Mouse (Mus musculus): ENCODE results near the gene Agbl1. TPM values are rescaled to one million over a fixed set of nuclear protein-coding genes. Genes with fewer than 3 reads are reported as not detected.
A peak's percentile ranks its signal among the peaks of the same experiment; 100 is the strongest.

The Agbl1 gene
- polyA plus RNA-seq, 1 experiment from 2014 or later = 0.08 TPM

- Histone ChIP-seq H3K4me2 (replicated peaks) (no peak overlapping the region), H3K36me3 (no peaks in the 10 kb centered on the region), H3K27me3 (no peaks in the 10 kb centered on the region), H3K9me3 (no peaks in the 10 kb centered on the region), H3K4me3 (no peak overlapping the region), H3K27ac (no peak overlapping the region), H3K9ac (no peak overlapping the region), H3K4me1 (no peaks in the 10 kb centered on the region)
- ATAC-seq (ENCODE audit: insufficient number of reproducible peaks, insufficient read depth, low FRiP score, low TSS enrichment) = no peak
- 65% methylated on average over 2 of the region's 2 CpGs for WGBS
Observed at GRCm38 (mm10) chr7:77095153-77095552, 865.5 kb downstream of the Agbl1 start.

DNA sequence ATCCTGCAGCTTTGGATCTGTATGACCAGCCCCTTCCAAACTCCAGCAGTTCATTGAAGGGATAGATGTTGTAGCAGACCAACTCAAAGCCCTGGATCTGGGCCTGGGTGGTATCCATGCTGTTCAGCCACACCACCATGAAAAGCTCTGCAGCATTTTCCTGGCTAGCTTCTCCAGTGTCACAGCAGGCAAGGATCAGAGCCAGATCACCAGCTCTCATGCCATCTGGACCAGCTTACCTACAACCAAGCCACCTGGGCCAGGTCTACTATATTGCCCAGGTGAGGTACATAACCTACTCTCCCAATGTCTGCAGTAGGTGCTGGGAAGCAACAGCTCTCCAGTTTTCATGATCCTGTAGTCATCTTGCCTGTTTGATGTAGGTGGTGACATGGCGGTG, 884.3 kb downstream of the Agbl1 start:
- ATAC-seq (ENCODE audit: insufficient number of reproducible peaks, insufficient read depth, low FRiP score, low TSS enrichment) = no peak

DNA sequence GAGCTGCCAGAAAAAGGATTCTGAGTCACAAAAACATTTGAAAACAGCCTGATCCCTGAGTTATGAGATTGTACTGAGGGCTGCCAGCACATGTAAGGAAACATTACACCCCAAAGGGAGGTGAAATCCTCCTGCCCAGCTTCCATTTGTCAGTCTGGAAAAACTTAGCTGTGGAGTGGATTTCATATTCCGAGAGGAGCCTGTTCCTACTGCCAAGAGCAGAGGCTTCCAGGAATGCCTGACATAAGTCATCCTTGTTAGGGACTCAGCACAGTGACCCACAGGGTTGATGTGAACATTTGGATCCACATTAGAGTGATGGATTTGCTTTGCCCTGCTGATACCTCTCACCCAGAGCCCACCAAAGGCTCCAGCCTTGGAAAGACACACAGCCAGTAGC, 899.4 kb downstream of the Agbl1 start:
- 28% methylated on average over 1 of the region's 1 CpGs for WGBS
- H3K4me3 ChIP-seq = no peak overlapping the region
- no peak overlapping the region for H3K9ac ChIP-seq

More for the DNA sequence above, 884.3 kb downstream of the Agbl1 start:
- 92% methylated on average over 1 of the region's 1 CpGs for WGBS
- Histone ChIP-seq H3K27ac (no peak overlapping the region), H3K27me3 (no peaks in the 10 kb centered on the region), H3K4me1 (no peaks in the 10 kb centered on the region), H3K9me3 (no peaks in the 10 kb centered on the region), H3K4me3 (no peak overlapping the region), H3K4me2 (replicated peaks) (no peak overlapping the region), H3K9ac (no peak overlapping the region), H3K36me3 (no peaks in the 10 kb centered on the region)

GRCm38 (mm10) chr7:77131950-77132349, 902.3 kb downstream of the Agbl1 start:
- 20% methylated on average over 7 of the region's 7 CpGs for WGBS
- no peak overlapping the region for H3K27ac ChIP-seq
- H3K4me3 ChIP-seq = no peak overlapping the region
- H3K9me3 ChIP-seq = no peaks in the 10 kb centered on the region
- H3K4me2 ChIP-seq (replicated peaks) = no peak overlapping the region
- H3K4me1 ChIP-seq = 0 out of 2 replicates have a peak, but pooled peaks cover 5% of the 10 kb centered on the region
- no peak overlapping the region for H3K9ac ChIP-seq
- H3K27me3 ChIP-seq = no peaks in the 10 kb centered on the region
- H3K36me3 ChIP-seq = no peaks in the 10 kb centered on the region
- no peak for ATAC-seq (ENCODE audit: insufficient number of reproducible peaks, insufficient read depth, low FRiP score, low TSS enrichment)

More for the DNA sequence above, 899.4 kb downstream of the Agbl1 start:
- Histone ChIP-seq H3K27me3 (no peaks in the 10 kb centered on the region), H3K4me2 (replicated peaks) (no peak overlapping the region), H3K9me3 (no peaks in the 10 kb centered on the region), H3K27ac (no peak overlapping the region), H3K4me1 (0 out of 2 replicates have a peak, but pooled peaks cover 5% of the 10 kb centered on the region), H3K36me3 (no peaks in the 10 kb centered on the region)
- no peak for ATAC-seq (ENCODE audit: insufficient number of reproducible peaks, insufficient read depth, low FRiP score, low TSS enrichment)

- Histone ChIP-seq H3K27ac (no peak overlapping the region), H3K4me1 (0 out of 2 replicates have a peak, but pooled peaks cover 5% of the 10 kb centered on the region), H3K9ac (no peak overlapping the region), H3K4me3 (no peak overlapping the region), H3K4me2 (replicated peaks) (no peak overlapping the region), H3K27me3 (no peaks in the 10 kb centered on the region), H3K36me3 (no peaks in the 10 kb centered on the region), H3K9me3 (no peaks in the 10 kb centered on the region)
- 38% methylated on average over 15 of the region's 15 CpGs for WGBS
- no peak for ATAC-seq (ENCODE audit: insufficient number of reproducible peaks, insufficient read depth, low FRiP score, low TSS enrichment)
Observed at GRCm38 (mm10) chr7:77132615-77133420, 903.1 kb downstream of the Agbl1 start.

DNA sequence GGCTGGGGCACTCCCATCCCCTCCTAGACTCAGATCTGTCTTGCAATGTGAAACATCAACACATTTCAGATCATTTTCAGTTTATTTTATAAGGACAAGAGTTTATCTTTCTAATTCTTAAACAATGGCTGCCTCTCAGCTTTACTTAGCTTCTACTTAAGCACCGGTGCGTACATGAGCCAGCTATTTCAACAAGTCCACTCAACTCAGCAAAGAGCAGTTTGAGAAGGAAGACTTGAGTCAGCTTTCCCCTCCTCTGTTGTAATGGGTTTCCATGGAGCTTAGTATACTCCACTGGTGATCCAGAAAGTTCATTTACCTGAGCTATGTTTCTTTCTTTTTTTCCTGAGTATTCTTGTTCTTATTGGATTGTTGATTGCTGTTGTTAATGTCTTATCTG, 905.2 kb downstream of the Agbl1 start:
- Histone ChIP-seq H3K9ac (no peak overlapping the region), H3K27me3 (no peaks in the 10 kb centered on the region), H3K4me1 (no peaks in the 10 kb centered on the region), H3K9me3 (no peaks in the 10 kb centered on the region), H3K27ac (no peak overlapping the region), H3K4me3 (no peak overlapping the region), H3K4me2 (replicated peaks) (no peak overlapping the region), H3K36me3 (no peaks in the 10 kb centered on the region)
- ATAC-seq (ENCODE audit: insufficient number of reproducible peaks, insufficient read depth, low FRiP score, low TSS enrichment) = no peak
- WGBS = 90% methylated on average over 2 of the region's 2 CpGs

GRCm38 (mm10) chr7:77138707-77139106, 909.0 kb downstream of the Agbl1 start:
- Histone ChIP-seq H3K4me1 (no peaks in the 10 kb centered on the region), H3K4me3 (no peak overlapping the region), H3K36me3 (no peaks in the 10 kb centered on the region), H3K27me3 (no peaks in the 10 kb centered on the region), H3K9me3 (no peaks in the 10 kb centered on the region), H3K4me2 (replicated peaks) (no peak overlapping the region), H3K27ac (no peak overlapping the region), H3K9ac (no peak overlapping the region)
- no peak for ATAC-seq (ENCODE audit: insufficient number of reproducible peaks, insufficient read depth, low FRiP score, low TSS enrichment)

DNA sequence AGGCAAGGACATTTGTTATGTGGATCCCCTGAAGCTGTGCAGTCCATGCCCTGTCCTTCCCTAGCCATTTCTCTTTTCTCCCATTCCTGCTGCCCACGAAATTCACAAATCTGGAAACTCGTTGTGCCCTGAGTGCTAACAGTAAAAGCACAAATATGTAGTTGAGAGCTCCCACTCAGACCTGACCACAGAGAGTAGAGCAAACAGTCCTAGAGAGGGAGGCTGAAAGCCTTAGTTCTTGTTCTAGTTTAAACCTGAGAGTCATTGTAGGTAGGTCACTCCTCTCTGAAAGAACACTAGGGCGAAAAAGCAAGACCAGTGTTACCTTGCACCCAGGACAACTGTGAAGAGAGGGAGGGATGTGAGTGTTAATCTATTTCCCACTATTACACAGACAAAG, 917.8 kb downstream of the Agbl1 start:
- no peaks in the 10 kb centered on the region for H3K9me3 ChIP-seq
- ATAC-seq (ENCODE audit: insufficient number of reproducible peaks, insufficient read depth, low FRiP score, low TSS enrichment) = no peak
- H3K4me1 ChIP-seq = no peaks in the 10 kb centered on the region
- 71% methylated on average over 3 of the region's 3 CpGs for WGBS
- no peak overlapping the region for H3K27ac ChIP-seq
- H3K27me3 ChIP-seq = no peaks in the 10 kb centered on the region
- H3K4me2 ChIP-seq (replicated peaks) = no peak overlapping the region
- H3K36me3 ChIP-seq = no peaks in the 10 kb centered on the region
- no peak overlapping the region for H3K9ac ChIP-seq
- H3K4me3 ChIP-seq = no peak overlapping the region

- 73% methylated on average over 4 of the region's 4 CpGs for WGBS
- Histone ChIP-seq H3K9ac (no peak overlapping the region), H3K4me3 (no peak overlapping the region), H3K4me2 (replicated peaks) (no peak overlapping the region), H3K9me3 (no peaks in the 10 kb centered on the region), H3K4me1 (no peaks in the 10 kb centered on the region), H3K27me3 (no peaks in the 10 kb centered on the region), H3K27ac (no peak overlapping the region), H3K36me3 (no peaks in the 10 kb centered on the region)
- no peak for ATAC-seq (ENCODE audit: insufficient number of reproducible peaks, insufficient read depth, low FRiP score, low TSS enrichment)
Observed at GRCm38 (mm10) chr7:77148820-77149219, 919.1 kb downstream of the Agbl1 start.

- H3K4me1 ChIP-seq = no peaks in the 10 kb centered on the region
- H3K9me3 ChIP-seq = no peaks in the 10 kb centered on the region
- H3K27ac ChIP-seq = no peak overlapping the region
- no peak overlapping the region for H3K4me2 ChIP-seq (replicated peaks)
- 80% methylated on average over 2 of the region's 2 CpGs for WGBS
- no peaks in the 10 kb centered on the region for H3K36me3 ChIP-seq
- no peak overlapping the region for H3K4me3 ChIP-seq
- no peak for ATAC-seq (ENCODE audit: insufficient number of reproducible peaks, insufficient read depth, low FRiP score, low TSS enrichment)
- H3K9ac ChIP-seq = no peak overlapping the region
- no peaks in the 10 kb centered on the region for H3K27me3 ChIP-seq
Observed at GRCm38 (mm10) chr7:77149846-77150245, 920.2 kb downstream of the Agbl1 start.

DNA sequence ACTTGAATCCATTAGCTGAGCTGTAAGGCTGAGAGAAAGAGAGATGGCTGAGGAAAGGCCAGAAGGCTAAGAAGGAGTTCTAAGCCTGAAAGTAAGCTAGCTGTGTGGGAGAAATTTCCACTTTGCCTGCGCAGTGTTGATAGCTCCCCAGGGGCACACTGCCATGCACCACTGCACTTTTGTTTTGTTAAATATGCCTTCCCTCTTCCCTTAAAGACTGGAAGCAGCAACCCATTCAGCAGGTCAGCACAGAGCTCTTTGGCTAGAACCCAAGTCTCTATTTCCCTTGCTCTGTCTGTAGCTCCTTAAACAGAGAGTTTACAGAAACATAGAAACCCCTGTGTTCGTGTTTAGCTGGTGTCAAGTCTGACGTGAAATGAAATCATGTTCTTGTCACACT, 922.7 kb downstream of the Agbl1 start:
- ATAC-seq (ENCODE audit: insufficient number of reproducible peaks, insufficient read depth, low FRiP score, low TSS enrichment) = peak; percentile 56; the same call in 1 of the 2 replicates
- WGBS = 19% methylated on average over 3 of the region's 3 CpGs
- no peak overlapping the region for H3K9ac ChIP-seq

DNA sequence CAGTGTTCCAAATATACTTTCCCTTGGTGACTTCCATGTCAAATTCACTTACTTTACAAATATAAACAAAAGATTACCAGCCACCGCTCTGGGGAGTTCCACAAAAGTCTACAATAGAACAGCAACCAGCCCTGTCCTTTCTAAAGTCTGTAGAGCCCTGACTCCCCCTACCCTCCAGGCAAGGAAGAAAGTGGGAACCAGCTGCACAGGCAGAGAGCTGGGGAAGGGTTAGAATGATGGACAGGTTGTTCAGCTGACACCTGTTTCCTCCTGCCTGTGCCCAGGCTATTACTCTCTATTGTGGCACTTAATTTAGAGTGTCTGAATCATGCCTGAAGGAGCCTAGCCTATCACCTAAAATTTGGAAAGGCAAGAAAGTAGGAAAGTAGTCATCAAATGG, 923.2 kb downstream of the Agbl1 start:
- H3K9ac ChIP-seq = no peak overlapping the region
- no peak overlapping the region for H3K4me2 ChIP-seq (replicated peaks)
- H3K27me3 ChIP-seq = no peaks in the 10 kb centered on the region
- no peak for ATAC-seq (ENCODE audit: insufficient number of reproducible peaks, insufficient read depth, low FRiP score, low TSS enrichment)
- no peaks in the 10 kb centered on the region for H3K9me3 ChIP-seq
- H3K36me3 ChIP-seq = no peaks in the 10 kb centered on the region
- no peaks in the 10 kb centered on the region for H3K4me1 ChIP-seq
- 16% methylated on average over 1 of the region's 1 CpGs for WGBS
- H3K27ac ChIP-seq = no peak overlapping the region
- no peak overlapping the region for H3K4me3 ChIP-seq

More for the DNA sequence above, 922.7 kb downstream of the Agbl1 start:
- H3K27me3 ChIP-seq = no peaks in the 10 kb centered on the region
- H3K4me2 ChIP-seq (replicated peaks) = no peak overlapping the region
- no peaks in the 10 kb centered on the region for H3K4me1 ChIP-seq
- H3K4me3 ChIP-seq = no peak overlapping the region
- no peak overlapping the region for H3K27ac ChIP-seq
- H3K9me3 ChIP-seq = no peaks in the 10 kb centered on the region
- no peaks in the 10 kb centered on the region for H3K36me3 ChIP-seq

All from embryonic facial prominence, embryonic 12.5 days (tissue).